Mouse (Mus musculus) forebrain, embryonic 13.5 days (tissue): ENCODE data around the gene Thada. TPM values are rescaled to one million over a fixed set of nuclear protein-coding genes. Genes with fewer than 3 reads are reported as not detected.

ENCODE experiments used
- ATAC-seq: fragments of 200-750 bp; cut with Nextera tagmentation; 2 replicates; pipeline ENCODE4 v1.8.0; 2017
- H3K27ac ChIP-seq: fragments of 300-500 bp; sonication (generic); 2 replicates; pipeline ENCODE4 v1.5.1; 2015; ENCODE audit warnings: inconsistent platforms, mild to moderate bottlenecking, moderate library complexity
- H3K27me3 ChIP-seq: fragments of 300-500 bp; sonication (generic); 2 replicates; pipeline ENCODE4 v1.6.1; 2015; ENCODE audit warnings: mild to moderate bottlenecking, inconsistent platforms
- H3K36me3 ChIP-seq: fragments of 300-500 bp; sonication (generic); 2 replicates; pipeline ENCODE4 v1.6.1; 2015; ENCODE audit warnings: mild to moderate bottlenecking, inconsistent platforms; ENCODE audit not compliant: poor library complexity, severe bottlenecking
- H3K4me1 ChIP-seq: fragments of 300-500 bp; sonication (generic); 2 replicates; pipeline ENCODE4 v1.6.1; 2015; ENCODE audit warnings: inconsistent platforms
- H3K4me2 ChIP-seq: fragments of 300-500 bp; sonication (generic); 2 replicates; pipeline ENCODE4 v1.6.1; 2015; ENCODE audit warnings: inconsistent platforms, mild to moderate bottlenecking, moderate library complexity
- H3K4me3 ChIP-seq: fragments of 300-500 bp; sonication (generic); 2 replicates; pipeline ENCODE4 v1.5.1; 2015; ENCODE audit warnings: mild to moderate bottlenecking, inconsistent platforms
- H3K9ac ChIP-seq: fragments of 300-500 bp; sonication (generic); 2 replicates; pipeline ENCODE4 v1.6.1; 2015; ENCODE audit warnings: mild to moderate bottlenecking, inconsistent platforms
- H3K9me3 ChIP-seq: fragments of 300-500 bp; sonication (generic); replicated peaks from 2 replicates; pipeline ENCODE4 v1.6.1; 2016; ENCODE audit warnings: inconsistent platforms
- WGBS: fragments of 180-500 bp; shearing (Covaris S2); methylation state at CpG from one replicate; pipeline ENCODE4 v1.1.7; 2015; 5-methylcytosine and 5-hydroxymethylcytosine counted together
- polyA plus RNA-seq: library from polyadenylated mRNA; unstranded; fragments of >200 nt; fragmentation: Nextera tagmentation; extraction: Ambion mirVana; gene quantifications from 2 replicates; pipeline ENCODE4 v1.2.1, GENCODE M21; 2015

Thada gene
- 6.4 and 6.9 TPM in 2 replicates for polyA plus RNA-seq

- peak within 1 kb of the TSS; percentile 89 for H3K9ac ChIP-seq
- H3K4me2 ChIP-seq = peak within 1 kb of the TSS; percentile 86
- under 1% methylated on average over 67 of the region's 67 CpGs for WGBS
- peaks cover 6% of the 10 kb centered on the region for H3K36me3 ChIP-seq
- ATAC-seq = peak; percentile 99
- peaks cover 15% of the 10 kb centered on the region for H3K4me1 ChIP-seq
- peak within 1 kb of the TSS; percentile 87 for H3K27ac ChIP-seq
- H3K4me3 ChIP-seq = peak within 1 kb of the TSS; percentile 88
- no peaks in the 10 kb centered on the region for H3K27me3 ChIP-seq
- H3K9me3 ChIP-seq = no peaks in the 10 kb centered on the region
Measured at GRCm38 (mm10) chr17:84465753-84466608, at the start of gene Thada. Gene Thada, minus strand, starts transcription at chr17:84466205.

GRCm38 (mm10) chr17:84512516-84513085 lies 46.6 kb upstream of the Thada start:
- H3K36me3 ChIP-seq = no peaks in the 10 kb centered on the region
- H3K4me1 ChIP-seq = peaks cover 19% of the 10 kb centered on the region
- ATAC-seq = 0 out of 2 replicates have a peak, but pooled peaks have one; percentile 5
- H3K9ac ChIP-seq = peak overlapping the region; percentile 85
- 0 out of 2 replicates have a peak, but pooled peaks cover 6% of the 10 kb centered on the region for H3K27me3 ChIP-seq
- H3K9me3 ChIP-seq = no peaks in the 10 kb centered on the region
- H3K4me3 ChIP-seq = peak overlapping the region; percentile 74
- H3K4me2 ChIP-seq = peak overlapping the region; percentile 94
- WGBS = 41% methylated on average over 4 of the region's 4 CpGs
- no peak overlapping the region for H3K27ac ChIP-seq

DNA sequence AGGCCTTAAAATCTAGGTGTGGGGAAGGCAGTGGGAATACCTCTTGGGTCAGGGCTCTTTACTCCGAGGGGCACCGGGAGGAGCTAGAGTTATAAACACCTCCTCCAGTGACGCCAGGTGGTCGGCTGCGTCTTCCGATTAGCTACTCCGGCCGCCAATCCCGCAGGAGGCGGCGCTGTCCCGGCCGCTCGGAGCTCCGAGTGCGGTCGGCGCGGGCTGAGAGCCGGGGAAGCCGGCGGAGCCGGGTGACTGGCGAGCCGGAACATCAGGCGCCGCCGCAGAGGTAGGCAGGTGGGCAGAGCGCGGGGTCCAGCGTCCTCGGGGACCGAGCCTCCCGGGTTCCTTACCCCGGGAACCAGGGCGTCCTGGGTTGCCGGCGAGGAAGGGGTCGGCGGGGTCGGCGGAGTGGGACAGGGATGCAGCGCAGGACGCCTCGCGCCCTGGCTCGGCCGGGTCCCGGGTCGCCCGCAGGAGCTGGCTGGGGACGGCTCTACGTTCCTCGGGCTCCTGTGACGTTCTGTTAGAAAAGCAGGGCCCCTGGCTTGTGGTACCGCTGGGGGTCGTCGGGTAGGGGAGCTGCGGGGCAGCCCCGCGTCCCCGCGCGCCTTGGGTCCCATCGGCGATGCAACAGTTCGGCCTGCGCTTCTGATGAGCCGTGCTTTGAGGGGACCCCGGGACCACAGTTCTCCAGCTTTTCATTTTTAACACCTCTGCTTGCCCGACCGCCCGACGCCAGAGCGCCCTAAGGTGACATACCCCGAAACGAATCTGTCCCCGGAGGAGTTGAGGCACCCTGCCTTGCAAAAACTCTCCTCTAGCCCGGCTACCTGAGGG lies 45.9 kb upstream of the Thada start, which contains the start of gene Plekhh2:
Gene Plekhh2 (plus strand): TSS at position 214 of the 834 bp plus-strand sequence.
- no peak within 1 kb of the TSS for H3K27ac ChIP-seq
- WGBS = under 1% methylated on average over 79 of the region's 79 CpGs
- peak; percentile 94 for ATAC-seq

DNA sequence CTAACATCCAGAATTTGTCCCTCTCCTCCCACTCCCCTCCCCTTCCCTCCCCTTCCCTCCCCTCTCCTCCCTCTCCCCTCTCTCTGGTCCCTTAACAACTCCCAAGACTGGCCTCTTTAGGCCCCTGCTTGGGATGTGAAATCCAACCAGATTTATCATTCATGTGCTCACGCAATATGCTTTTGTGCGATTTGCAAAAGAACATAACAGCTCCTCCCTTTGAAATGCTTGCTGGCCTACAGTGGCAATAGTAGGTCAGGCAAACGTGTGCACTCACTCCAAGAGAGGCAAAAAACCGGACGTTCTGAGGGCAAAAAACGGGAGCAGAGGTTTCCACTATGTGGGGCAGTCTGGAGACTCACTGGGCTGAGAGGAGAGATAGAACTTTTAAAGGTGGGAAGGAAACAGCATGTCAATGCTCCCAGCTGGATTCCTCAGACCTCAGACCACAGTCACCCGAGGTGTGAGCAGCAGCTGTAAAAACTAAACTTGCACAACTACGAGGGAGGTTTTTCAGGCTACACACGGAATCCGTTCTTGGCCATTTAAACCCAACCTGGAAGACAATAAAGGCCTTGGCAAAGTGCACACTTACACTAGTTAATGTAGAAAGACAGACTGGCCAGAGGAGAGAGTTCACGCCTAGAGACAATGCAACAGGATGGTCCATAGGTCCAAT lies 45.1 kb upstream of the Thada start:
- peak overlapping the region; percentile 94 for H3K4me2 ChIP-seq
- 0 out of 2 replicates have a peak, but pooled peaks cover 6% of the 10 kb centered on the region for H3K27me3 ChIP-seq
- peak overlapping the region; percentile 85 for H3K9ac ChIP-seq
- H3K27ac ChIP-seq = no peak overlapping the region
- WGBS = 30% methylated on average over 11 of the region's 11 CpGs
- H3K9me3 ChIP-seq = no peaks in the 10 kb centered on the region
- peak overlapping the region; percentile 74 for H3K4me3 ChIP-seq
- no peak for ATAC-seq
- H3K36me3 ChIP-seq = no peaks in the 10 kb centered on the region
- H3K4me1 ChIP-seq = peaks cover 19% of the 10 kb centered on the region

More for the DNA sequence above, 45.9 kb upstream of the Thada start, which contains the start of gene Plekhh2:
- Histone ChIP-seq H3K4me1 (peaks cover 19% of the 10 kb centered on the region), H3K4me3 (peak within 1 kb of the TSS; percentile 74), H3K36me3 (no peaks in the 10 kb centered on the region), H3K9ac (peak within 1 kb of the TSS; percentile 85), H3K9me3 (no peaks in the 10 kb centered on the region), H3K27me3 (0 out of 2 replicates have a peak, but pooled peaks cover 6% of the 10 kb centered on the region), H3K4me2 (peak within 1 kb of the TSS; percentile 94)

- Histone ChIP-seq H3K36me3 (no peaks in the 10 kb centered on the region), H3K27ac (peak overlapping the region; percentile 2; the same call in 1 of the 2 replicates), H3K4me2 (no peak overlapping the region), H3K4me1 (peaks cover 19% of the 10 kb centered on the region), H3K4me3 (no peak overlapping the region), H3K9me3 (no peaks in the 10 kb centered on the region), H3K9ac (no peak overlapping the region), H3K27me3 (0 out of 2 replicates have a peak, but pooled peaks cover 6% of the 10 kb centered on the region)
- WGBS = 55% methylated on average over 5 of the region's 5 CpGs
- no peak for ATAC-seq
Measured at GRCm38 (mm10) chr17:84510355-84510754, 44.4 kb upstream of the Thada start.

- Histone ChIP-seq H3K9me3 (no peaks in the 10 kb centered on the region), H3K27ac (no peak overlapping the region), H3K4me2 (no peak overlapping the region), H3K4me1 (peaks cover 19% of the 10 kb centered on the region), H3K9ac (no peak overlapping the region), H3K36me3 (no peaks in the 10 kb centered on the region), H3K4me3 (no peak overlapping the region), H3K27me3 (0 out of 2 replicates have a peak, but pooled peaks cover 6% of the 10 kb centered on the region)
- no peak for ATAC-seq
- WGBS = 55% methylated on average over 4 of the region's 4 CpGs
Measured at GRCm38 (mm10) chr17:84509176-84509575, 43.2 kb upstream of the Thada start.

DNA sequence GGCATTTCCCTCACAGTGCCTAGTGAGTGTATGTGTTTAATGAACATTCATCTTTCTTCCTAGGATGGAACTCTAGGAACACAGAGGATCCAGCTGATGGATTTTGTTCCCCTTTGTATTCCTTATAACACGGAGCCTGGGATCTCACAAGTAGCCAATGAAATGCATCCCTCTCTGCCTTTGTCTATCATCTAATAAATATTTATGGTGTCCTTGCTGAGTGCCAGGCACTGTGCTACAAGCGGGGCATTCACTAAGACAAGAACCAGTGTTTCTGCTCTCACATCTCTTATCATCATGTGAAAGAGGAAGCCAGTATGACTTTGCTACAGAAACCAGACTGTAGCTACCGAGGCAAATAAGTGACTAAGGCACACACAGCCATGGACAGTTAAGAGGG lies 42.7 kb upstream of the Thada start:
- H3K4me3 ChIP-seq = no peak overlapping the region
- ATAC-seq = no peak
- no peak overlapping the region for H3K27ac ChIP-seq
- no peak overlapping the region for H3K4me2 ChIP-seq
- WGBS = 42% methylated on average over 3 of the region's 3 CpGs
- no peaks in the 10 kb centered on the region for H3K36me3 ChIP-seq
- H3K4me1 ChIP-seq = peaks cover 19% of the 10 kb centered on the region
- no peaks in the 10 kb centered on the region for H3K9me3 ChIP-seq
- H3K27me3 ChIP-seq = 0 out of 2 replicates have a peak, but pooled peaks cover 6% of the 10 kb centered on the region
- no peak overlapping the region for H3K9ac ChIP-seq

- Histone ChIP-seq H3K9ac (no peak overlapping the region), H3K36me3 (no peaks in the 10 kb centered on the region), H3K4me1 (peaks cover 9% of the 10 kb centered on the region), H3K4me3 (no peak overlapping the region), H3K4me2 (no peak overlapping the region), H3K27ac (no peak overlapping the region), H3K9me3 (no peaks in the 10 kb centered on the region), H3K27me3 (no peaks in the 10 kb centered on the region)
- 80% methylated on average over 2 of the region's 2 CpGs for WGBS
- no peak for ATAC-seq
Measured at GRCm38 (mm10) chr17:84505922-84506321, 39.9 kb upstream of the Thada start.

GRCm38 (mm10) chr17:84502341-84502740 lies 36.3 kb upstream of the Thada start:
- Histone ChIP-seq H3K9me3 (no peaks in the 10 kb centered on the region), H3K27me3 (no peaks in the 10 kb centered on the region), H3K27ac (no peak overlapping the region), H3K4me2 (no peak overlapping the region), H3K9ac (no peak overlapping the region), H3K36me3 (no peaks in the 10 kb centered on the region), H3K4me3 (no peak overlapping the region), H3K4me1 (peaks cover 6% of the 10 kb centered on the region; the same call in 1 of the 2 replicates)
- 74% methylated on average over 3 of the region's 3 CpGs for WGBS
- no peak for ATAC-seq

DNA sequence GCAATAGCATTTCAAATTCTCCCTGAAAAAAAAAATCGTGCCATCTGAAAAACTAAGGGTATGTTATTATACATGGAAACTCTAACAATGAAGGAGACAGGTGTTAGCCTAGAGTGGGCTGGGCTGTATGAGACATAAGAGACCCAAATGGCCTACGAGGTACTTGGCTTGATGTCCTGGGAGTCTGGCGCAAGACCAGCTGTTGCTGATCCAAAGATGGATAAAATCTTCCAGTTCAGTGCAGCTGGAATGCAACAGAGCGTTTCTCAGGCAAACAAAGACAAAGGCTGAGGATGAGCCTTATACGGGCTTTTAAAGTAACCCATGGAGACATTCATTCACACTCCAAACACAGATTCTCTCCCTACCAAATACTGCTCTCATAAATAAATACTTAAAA lies 32.6 kb upstream of the Thada start:
- H3K27me3 ChIP-seq = no peaks in the 10 kb centered on the region
- no peak overlapping the region for H3K27ac ChIP-seq
- ATAC-seq = peak; percentile 38; the same call in 1 of the 2 replicates
- no peak overlapping the region for H3K4me3 ChIP-seq
- no peak overlapping the region for H3K9ac ChIP-seq
- H3K4me1 ChIP-seq = peaks cover 6% of the 10 kb centered on the region; the same call in 1 of the 2 replicates
- no peak overlapping the region for H3K4me2 ChIP-seq
- no peaks in the 10 kb centered on the region for H3K36me3 ChIP-seq
- no peaks in the 10 kb centered on the region for H3K9me3 ChIP-seq
- WGBS = 25% methylated on average over 5 of the region's 5 CpGs

- no peak for ATAC-seq
- WGBS = 65% methylated on average over 3 of the region's 3 CpGs
Measured at GRCm38 (mm10) chr17:84497972-84498604, 32.1 kb upstream of the Thada start.

More at GRCm38 (mm10) chr17:84497972-84498604, 32.1 kb upstream of the Thada start:
- Histone ChIP-seq H3K9ac (no peak overlapping the region), H3K4me1 (peaks cover 6% of the 10 kb centered on the region; the same call in 1 of the 2 replicates), H3K4me3 (no peak overlapping the region), H3K36me3 (no peaks in the 10 kb centered on the region), H3K27me3 (no peaks in the 10 kb centered on the region), H3K4me2 (no peak overlapping the region), H3K27ac (no peak overlapping the region), H3K9me3 (no peaks in the 10 kb centered on the region)
